Mouse (Mus musculus) A20 (cell line): ENCODE results near the gene Cep95.
"Not testable (repeated sequence)": the region's sequence is repeated elsewhere in the genome, so short reads cannot be mapped to it uniquely, and the experiment has no call there.

Experiments
- DNase-seq: peaks from one replicate; pipeline ENCODE4 v3.0.0-alpha.2; 2011; ENCODE audit warnings: low read depth, low spot score

Cep95 gene

GRCm38 (mm10) chr11:106788775-106789459 is at the start of gene Cep95, which contains the start of gene Ddx5:
Gene Cep95, plus strand, starts transcription at chr11:106789252.
Gene Ddx5, minus strand, starts transcription at chr11:106789185.
- DNase-seq: peak; percentile 100

- DNase-seq: peak; percentile 50
These were observed 48.3 kb upstream of the Cep95 start for GRCm38 (mm10) chr11:106740724-106741123.

- no peak for DNase-seq
These were observed 47.8 kb upstream of the Cep95 start for GRCm38 (mm10) chr11:106741232-106741631.

- DNase-seq: no peak
These were observed 47.2 kb upstream of the Cep95 start for GRCm38 (mm10) chr11:106741826-106742225.

GRCm38 (mm10) chr11:106742388-106742841 is 46.6 kb upstream of the Cep95 start:
- DNase-seq: peak; percentile 65

- peak; percentile 59 for DNase-seq
These were observed 44.1 kb upstream of the Cep95 start for GRCm38 (mm10) chr11:106744949-106745348.

- DNase-seq: not testable (repeated sequence)
These were observed 39.4 kb upstream of the Cep95 start for GRCm38 (mm10) chr11:106749557-106750120.

GRCm38 (mm10) chr11:106750121-106750751 is 38.8 kb upstream of the Cep95 start, which contains the start of gene Pecam1:
Gene Pecam1, minus strand, starts transcription at chr11:106750628.
- no peak for DNase-seq

GRCm38 (mm10) chr11:106751039-106752018 is 37.7 kb upstream of the Cep95 start, which contains the start of gene Milr1:
Gene Milr1, plus strand, starts transcription at chr11:106751226.
- DNase-seq: peak; percentile 76

- DNase-seq: peak; percentile 84
These were observed 36.9 kb upstream of the Cep95 start for GRCm38 (mm10) chr11:106752103-106752502.

- no peak for DNase-seq
These were observed 35.7 kb upstream of the Cep95 start for GRCm38 (mm10) chr11:106753314-106753713.

- DNase-seq: no peak
These were observed 33.5 kb upstream of the Cep95 start for GRCm38 (mm10) chr11:106755583-106755982.

- peak; percentile 77 for DNase-seq
These were observed 30.0 kb upstream of the Cep95 start for GRCm38 (mm10) chr11:106759028-106759427.

- no peak for DNase-seq
These were observed 28.5 kb upstream of the Cep95 start for GRCm38 (mm10) chr11:106760511-106760910.

GRCm38 (mm10) chr11:106762139-106762799 is 26.8 kb upstream of the Cep95 start:
- DNase-seq: peak; percentile 96

GRCm38 (mm10) chr11:106762800-106763185 is 26.3 kb upstream of the Cep95 start:
- DNase-seq: no peak

GRCm38 (mm10) chr11:106766611-106767162 is 22.4 kb upstream of the Cep95 start:
- no peak for DNase-seq

- DNase-seq: no peak
These were observed 21.5 kb upstream of the Cep95 start for GRCm38 (mm10) chr11:106767516-106767915.

- DNase-seq: peak; percentile 60
These were observed 18.7 kb upstream of the Cep95 start for GRCm38 (mm10) chr11:106770195-106770974.

- no peak for DNase-seq
These were observed 16.0 kb upstream of the Cep95 start for GRCm38 (mm10) chr11:106773061-106773460.
